25 mouse cellular contexts compared by ENCODE assay signal in the genomic region with DNA sequence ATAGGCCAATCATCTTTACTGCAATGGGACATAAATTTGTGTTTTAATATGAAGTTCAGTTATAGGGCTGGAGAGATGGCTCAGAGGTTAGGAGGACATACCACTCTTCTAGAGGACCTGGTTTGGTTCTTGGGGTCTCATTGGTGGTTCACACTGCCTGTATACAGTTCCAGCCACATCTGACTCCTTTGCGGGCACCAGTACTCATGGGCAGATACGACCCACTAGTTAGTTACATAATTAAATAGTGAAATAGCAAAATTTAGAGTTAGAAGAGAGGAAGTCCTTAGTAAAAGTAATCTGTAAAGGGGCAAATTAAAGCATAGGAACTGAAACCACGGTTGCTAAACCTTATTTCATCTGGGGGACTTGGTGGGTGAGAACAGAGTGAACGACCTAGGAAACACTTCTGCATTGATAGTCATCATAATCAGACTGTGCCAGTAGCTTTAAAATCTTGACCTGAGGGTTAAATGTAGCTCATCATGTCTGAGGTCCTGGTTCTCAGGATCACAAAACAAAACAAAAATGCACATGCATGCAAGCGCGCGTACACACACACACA. TPM values are rescaled to one million over a fixed set of nuclear protein-coding genes. Genes with fewer than 3 reads are reported as not detected.
A peak's percentile ranks its signal among the peaks of the same experiment; 100 is the strongest.
DNase-seq lines count a peak whose midpoint lies in the region; ATAC-seq lines count a peak whose summit lies in the region.
"Had no signal": no experiment of that assay in that cellular context is flagged by ENCODE, and none has a peak within 500 bp of the region (broad histone marks: within the 10 kb centered on the region; RNA-seq: fewer than 3 reads in every experiment).

No protein-coding gene starts in this region.

- intact Hi-C loops in left cerebral cortex, postnatal 36 days (cut with DNase I): no loop called here

- H3K27ac ChIP-seq in heart, embryonic 12.5 days (ENCODE audit: poor library complexity, severe bottlenecking): no peak overlapping the region
- H3K27ac ChIP-seq: embryonic facial prominence, embryonic 13.5 days; embryonic facial prominence, embryonic 15.5 days; forebrain, embryonic 10.5 days; forebrain, embryonic 12.5 days had no signal

- no peak overlapping the region for H3K9ac ChIP-seq in heart, embryonic 12.5 days
- H3K9ac ChIP-seq: embryonic facial prominence, embryonic 13.5 days; embryonic facial prominence, embryonic 15.5 days; forebrain, embryonic 12.5 days had no signal

- no peak overlapping the region for H3K4me3 ChIP-seq in heart, embryonic 12.5 days
- H3K4me3 ChIP-seq: embryonic facial prominence, embryonic 13.5 days; embryonic facial prominence, embryonic 15.5 days; erythroblast, embryonic 14.5 days; forebrain, embryonic 10.5 days; forebrain, embryonic 12.5 days had no signal

- H3K9me3 ChIP-seq in heart, embryonic 12.5 days (replicated peaks): no peaks in the 10 kb centered on the region
- H3K9me3 ChIP-seq: embryonic facial prominence, embryonic 13.5 days; embryonic facial prominence, embryonic 15.5 days; forebrain, embryonic 10.5 days; forebrain, embryonic 12.5 days had no signal

- H3K27me3 ChIP-seq in heart, embryonic 12.5 days (replicated peaks): no peaks in the 10 kb centered on the region
- H3K27me3 ChIP-seq in splenic B cell, adult 2 months (ENCODE audit: control insufficient read depth, insufficient read depth, low read length, poor library complexity, severe bottlenecking): no peaks in the 10 kb centered on the region
- H3K27me3 ChIP-seq: embryonic facial prominence, embryonic 13.5 days; embryonic facial prominence, embryonic 15.5 days; forebrain, embryonic 12.5 days had no signal

- H3K4me2 ChIP-seq in heart, embryonic 12.5 days: no peak overlapping the region
- H3K4me2 ChIP-seq: embryonic facial prominence, embryonic 13.5 days; embryonic facial prominence, embryonic 15.5 days; forebrain, embryonic 12.5 days had no signal

- peaks cover 44% of the 10 kb centered on the region for H3K36me3 ChIP-seq in heart, embryonic 12.5 days
- peaks cover 4% of the 10 kb centered on the region for H3K36me3 ChIP-seq in splenic B cell, adult 2 months (ENCODE audit: control insufficient read depth, insufficient read depth, low read length, poor library complexity, severe bottlenecking)

- H3K4me1 ChIP-seq in heart, embryonic 12.5 days (replicated peaks): peaks cover 7% of the 10 kb centered on the region
- H3K4me1 ChIP-seq: embryonic facial prominence, embryonic 13.5 days; embryonic facial prominence, embryonic 15.5 days; forebrain, embryonic 10.5 days; forebrain, embryonic 12.5 days had no signal

- ATAC-seq in heart, embryonic 12.5 days (ENCODE audit: insufficient number of reproducible peaks, low FRiP score): no peak
- peak; percentile 99 for ATAC-seq in granulocyte monocyte progenitor cell, adult 5-6 weeks (replicated peaks; ENCODE audit: poor library complexity, severe bottlenecking)
- peak; percentile 88 for ATAC-seq in megakaryocyte progenitor cell, adult 5-6 weeks (replicated peaks; ENCODE audit: poor library complexity)
- ATAC-seq: forebrain, embryonic 14.5 days; forebrain, embryonic 16.5 days had no signal

- peak; percentile 31 for DNase-seq in heart, adult 11 months
- peak; percentile 22 for DNase-seq in splenic B cell, adult 2 months (ENCODE audit: low read depth, low spot score)
- no peak for DNase-seq in kidney, postnatal 36 days
- DNase-seq in embryo, embryonic 10.5 days (ENCODE audit: low spot score): no peak
- DNase-seq in left cerebral cortex, postnatal 36 days (ENCODE audit: low spot score in 2 of 2): no peak
- DNase-seq: adrenal gland, adult 2 months; adrenal gland, postnatal 10 days; adrenal gland, postnatal 25 days; cerebellum, adult 11 months; cerebellum, adult 18-20 months; cerebellum, adult 8-10 months; cerebellum, adult 9-11 months; cerebellum, postnatal 14 days; cerebellum, postnatal 36 days; embryo, embryonic 11 days had no signal

- WGBS in heart, embryonic 12.5 days: 89% methylated on average over 7 of the region's 7 CpGs

RNA-seq across cellular contexts. Expression of a gene that starts 12.8 kb away (rescaled TPM):
- polyA plus RNA-seq in heart, embryonic 12.5 days (2016; fragmentation: Nextera tagmentation; extraction: Ambion mirVana): 2.2 and 3.2 TPM in 2 replicates
- 8.9 and 12.2 TPM in 2 replicates for total RNA-seq in granulocyte monocyte progenitor cell, adult 5-6 weeks (2014; fragmentation: Nextera tagmentation)
- total RNA-seq in granulocyte monocyte progenitor cell, adult 5-6 weeks (2017): 5.8 and 7.9 TPM in 2 replicates
- total RNA-seq in megakaryocyte progenitor cell, adult 5-6 weeks (2015): 9.7 and 12.0 TPM in 2 replicates
- 4.2 and 4.6 TPM in 2 replicates for total RNA-seq in megakaryocyte progenitor cell, adult 5-6 weeks (2017)
- 1 to 10 TPM; 7.9 to 9.8 TPM for total RNA-seq in left cerebral cortex, postnatal 36 days (2021)

RNA-seq across cellular contexts. Expression of a gene that starts 13.1 kb away (rescaled TPM):
- polyA plus RNA-seq in heart, embryonic 12.5 days (2016; fragmentation: Nextera tagmentation; extraction: Ambion mirVana): 20.2 and 20.4 TPM in 2 replicates
- total RNA-seq in granulocyte monocyte progenitor cell, adult 5-6 weeks (2014; fragmentation: Nextera tagmentation): 22.5 and 36.2 TPM in 2 replicates
- 17.2 and 20.2 TPM in 2 replicates for total RNA-seq in granulocyte monocyte progenitor cell, adult 5-6 weeks (2017)
- total RNA-seq in megakaryocyte progenitor cell, adult 5-6 weeks (2015): 40.5 and 41.2 TPM in 2 replicates
- 21.6 and 23.1 TPM in 2 replicates for total RNA-seq in megakaryocyte progenitor cell, adult 5-6 weeks (2017)
- 10 to 100 TPM; 25.3 to 27.8 TPM for total RNA-seq in left cerebral cortex, postnatal 36 days (2021)

RNA-seq across cellular contexts. Expression of a gene that starts 40.5 kb away (rescaled TPM):
- polyA plus RNA-seq in heart, embryonic 12.5 days (2016; fragmentation: Nextera tagmentation; extraction: Ambion mirVana): 63.2 and 67.6 TPM in 2 replicates
- 77.6 and 108 TPM in 2 replicates for total RNA-seq in granulocyte monocyte progenitor cell, adult 5-6 weeks (2014; fragmentation: Nextera tagmentation)
- total RNA-seq in granulocyte monocyte progenitor cell, adult 5-6 weeks (2017): 101 and 111 TPM in 2 replicates
- total RNA-seq in megakaryocyte progenitor cell, adult 5-6 weeks (2015): 149 and 158 TPM in 2 replicates
- total RNA-seq in megakaryocyte progenitor cell, adult 5-6 weeks (2017): 95.1 and 101 TPM in 2 replicates
- total RNA-seq in left cerebral cortex, postnatal 36 days (2021): 10 to 100 TPM; 43.8 to 44.2 TPM

Comparison
In these comparisons a context has a peak if more than half of its experiments do, and no peak if none do; other contexts are left out.
1. DNase-seq: peak in heart, adult 11 months (single experiment) and splenic B cell, adult 2 months (single experiment); none in kidney, postnatal 36 days (0 of 2), embryo, embryonic 10.5 days (single experiment) and left cerebral cortex, postnatal 36 days (0 of 2).